Mouse (Mus musculus) liver, adult 2 months (tissue): ENCODE results near the gene Jaml. TPM values are rescaled to one million over a fixed set of nuclear protein-coding genes. Genes with fewer than 3 reads are reported as not detected.

Source experiments
- DNase-seq: peaks from one replicate; pipeline ENCODE4 v3.0.0-alpha.2; 2011; ENCODE audit warnings: low read depth, low spot score; ENCODE audit errors: extremely low read depth
- H3K27ac ChIP-seq: fragments of 200-500 bp; replicated peaks from 2 replicates; pipeline ENCODE4 v1.5.1; 2012; ENCODE audit warnings: low read depth, mild to moderate bottlenecking, control low read depth, inconsistent platforms, low read length; ENCODE audit not compliant: insufficient read depth
- H3K27me3 ChIP-seq: fragments of 200-500 bp; 2 replicates; pipeline ENCODE4 v1.6.1; 2012; ENCODE audit warnings: mild to moderate bottlenecking, moderate library complexity, low read length, inconsistent platforms; ENCODE audit not compliant: control insufficient read depth, insufficient read depth
- H3K36me3 ChIP-seq: fragments of 200-500 bp; 2 replicates; pipeline ENCODE4 v1.6.1; 2012; ENCODE audit warnings: low read length, inconsistent platforms; ENCODE audit not compliant: control insufficient read depth, insufficient read depth
- H3K4me1 ChIP-seq: fragments of 200-500 bp; 2 replicates; pipeline ENCODE4 v1.6.1; 2011; ENCODE audit warnings: low read length; ENCODE audit not compliant: control insufficient read depth, insufficient read depth
- H3K4me3 ChIP-seq: fragments of 200-500 bp; 2 replicates; pipeline ENCODE4 v1.5.1; 2011; ENCODE audit warnings: low read depth, mild to moderate bottlenecking, control low read depth, low read length, moderate library complexity; ENCODE audit not compliant: insufficient read depth
- H3K79me2 ChIP-seq: fragments of 200-500 bp; 2 replicates; pipeline ENCODE4 v1.6.1; 2012; ENCODE audit warnings: inconsistent platforms, mild to moderate bottlenecking, low read length, moderate library complexity; ENCODE audit not compliant: control insufficient read depth, insufficient read depth
- H3K9ac ChIP-seq: fragments of 200-500 bp; 2 replicates; pipeline ENCODE4 v1.6.1; 2012; ENCODE audit warnings: low read depth, mild to moderate bottlenecking, control low read depth, inconsistent platforms, low read length
- CTCF ChIP-seq: fragments of 200-500 bp; IDR thresholded peaks from 2 replicates; pipeline ENCODE4 v1.5.1; 2011; ENCODE audit warnings: low read depth, low read length, control low read depth
- POLR2A ChIP-seq: fragments of 200-500 bp; IDR thresholded peaks from 2 replicates; pipeline ENCODE4 v1.6.1; 2011; ENCODE audit warnings: low read length, control low read depth; ENCODE audit not compliant: insufficient read depth; ENCODE audit errors: extremely low read depth
- WGBS: fragments of 180-500 bp; shearing (Covaris S2); methylation state at CpG from one replicate; pipeline ENCODE4 v1.1.7; 2018; 5-methylcytosine and 5-hydroxymethylcytosine counted together
- polyA plus RNA-seq: library from polyadenylated mRNA; depleted of rRNA; stranded (reverse); fragments of >200 nt; gene quantifications from 2 replicates; pipeline ENCODE4 v1.2.3, GENCODE M21; 2012
- total RNA-seq: library from RNA; depleted of rRNA; stranded (reverse); fragments of >200 nt; gene quantifications from 2 replicates; pipeline ENCODE4 v1.2.3, GENCODE M21; 2014

The Jaml gene
- total and polyA plus RNA-seq, 2 experiments = 0.11 to 1.8 TPM

DNA sequence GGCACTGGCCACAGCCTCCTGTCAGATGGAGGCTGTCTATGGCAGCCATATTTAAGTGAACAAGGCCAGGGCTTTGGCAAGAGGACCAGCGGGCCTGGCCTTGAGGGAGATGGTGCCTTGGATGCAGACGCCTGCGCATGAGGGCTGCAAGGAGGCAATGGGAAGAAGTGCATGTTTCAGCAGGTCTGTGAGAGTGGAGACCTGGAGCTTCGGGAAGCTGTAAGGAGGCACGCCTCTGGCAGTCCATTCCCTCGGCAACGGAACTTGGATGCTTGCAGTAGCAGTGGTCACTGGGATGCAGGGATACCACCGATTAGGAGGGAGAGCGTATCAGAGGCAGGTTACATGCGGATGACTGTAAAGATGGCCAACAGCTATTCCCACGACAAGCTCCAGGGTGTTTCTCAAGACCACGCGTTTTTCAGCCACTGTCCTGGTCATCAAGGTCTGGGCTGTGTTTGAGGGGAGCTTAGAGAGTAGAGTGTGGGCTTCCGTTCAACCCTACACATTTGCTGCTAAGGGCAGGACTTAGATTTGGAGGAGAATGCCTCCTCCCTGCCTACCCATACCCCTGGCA lies 41.1 kb downstream of the Jaml start:
- Histone ChIP-seq H3K4me3 (no peak overlapping the region), H3K9ac (no peak overlapping the region), H3K27me3 (no peaks in the 10 kb centered on the region), H3K4me1 (peaks cover 1% of the 10 kb centered on the region; the same call in 1 of the 2 replicates), H3K27ac (no peak overlapping the region), H3K79me2 (no peaks in the 10 kb centered on the region), H3K36me3 (no peaks in the 10 kb centered on the region)
- TF ChIP-seq CTCF = no peak
- no peak for TF ChIP-seq POLR2A
- 92% methylated on average over 14 of the region's 14 CpGs for WGBS
- no peak for DNase-seq

DNA sequence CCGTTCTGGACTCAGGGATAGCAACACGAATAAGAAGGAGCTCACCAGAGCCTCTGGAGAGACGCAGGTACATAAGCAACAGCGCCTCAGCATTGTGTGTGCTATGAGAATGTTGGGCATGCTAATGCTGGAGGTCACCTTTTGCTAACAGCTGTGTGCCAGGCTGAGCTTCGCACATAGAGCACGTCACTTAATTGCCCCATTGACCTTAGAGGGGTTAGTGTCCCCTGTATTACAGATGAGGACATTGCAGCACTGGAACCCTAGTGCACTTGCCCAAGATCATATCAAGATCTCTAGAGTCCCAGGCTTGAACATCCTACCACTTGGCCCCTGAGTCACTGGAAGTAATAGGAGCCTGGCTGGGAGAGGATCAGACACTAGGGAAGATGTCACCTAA lies 41.6 kb downstream of the Jaml start:
- TF ChIP-seq POLR2A (no peak), CTCF (no peak)
- 94% methylated on average over 6 of the region's 6 CpGs for WGBS
- no peaks in the 10 kb centered on the region for H3K27me3 ChIP-seq

DNA sequence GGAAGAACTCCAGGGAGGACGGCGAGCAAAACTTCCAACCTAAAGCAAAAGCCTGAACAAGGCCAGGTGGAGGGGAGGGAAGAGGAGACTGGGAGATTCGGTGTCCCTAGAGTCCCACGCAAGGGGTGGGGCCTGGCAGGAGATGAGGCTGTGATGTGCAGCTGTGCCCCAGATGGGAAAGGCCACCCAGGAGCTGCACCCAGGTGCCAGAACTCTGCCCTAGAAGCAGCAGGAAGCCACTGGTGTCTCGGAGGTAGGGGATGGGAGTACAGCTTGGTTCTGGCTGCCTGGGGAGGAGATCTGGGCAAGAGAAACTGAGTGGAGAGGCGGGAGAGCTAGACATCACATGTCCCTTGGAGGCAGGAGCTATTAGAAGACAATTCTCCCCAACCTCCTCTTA lies 42.0 kb downstream of the Jaml start:
- no peaks in the 10 kb centered on the region for H3K79me2 ChIP-seq
- WGBS = 76% methylated on average over 6 of the region's 6 CpGs
- TF ChIP-seq POLR2A (no peak), CTCF (no peak)
- no peaks in the 10 kb centered on the region for H3K27me3 ChIP-seq
- peaks cover 1% of the 10 kb centered on the region; the same call in 1 of the 2 replicates for H3K4me1 ChIP-seq
- H3K36me3 ChIP-seq = no peaks in the 10 kb centered on the region
- H3K4me3 ChIP-seq = no peak overlapping the region
- H3K27ac ChIP-seq = no peak overlapping the region
- no peak for DNase-seq
- no peak overlapping the region for H3K9ac ChIP-seq

More for the DNA sequence above, 41.6 kb downstream of the Jaml start:
- peaks cover 1% of the 10 kb centered on the region; the same call in 1 of the 2 replicates for H3K4me1 ChIP-seq
- no peaks in the 10 kb centered on the region for H3K36me3 ChIP-seq
- H3K79me2 ChIP-seq = no peaks in the 10 kb centered on the region
- no peak overlapping the region for H3K4me3 ChIP-seq
- H3K9ac ChIP-seq = no peak overlapping the region
- DNase-seq = no peak
- no peak overlapping the region for H3K27ac ChIP-seq

DNA sequence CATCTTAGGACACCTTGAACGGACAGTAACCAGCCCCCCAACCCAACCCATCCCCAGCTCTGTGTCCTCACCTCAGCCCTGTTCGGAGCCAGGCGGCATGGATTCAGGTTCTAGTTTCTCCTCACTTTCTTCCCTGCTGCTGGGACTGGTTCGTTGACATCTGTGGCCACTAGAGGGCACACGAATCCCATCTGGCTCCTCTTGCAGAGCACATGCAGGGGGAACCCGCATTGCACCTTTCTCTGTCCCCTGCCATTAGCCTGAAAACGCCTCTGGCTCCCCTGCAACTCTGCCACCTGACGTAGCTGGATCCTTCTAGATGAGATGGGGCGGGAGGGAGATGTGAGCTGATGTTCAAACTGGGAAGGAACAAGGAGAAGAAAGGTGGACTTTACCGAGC lies 42.8 kb downstream of the Jaml start:
- H3K4me3 ChIP-seq = no peak overlapping the region
- peak; percentile 45 for DNase-seq
- H3K27ac ChIP-seq = no peak overlapping the region
- no peaks in the 10 kb centered on the region for H3K79me2 ChIP-seq
- TF ChIP-seq POLR2A (no peak), CTCF (peak; percentile 96)
- peaks cover 1% of the 10 kb centered on the region; the same call in 1 of the 2 replicates for H3K4me1 ChIP-seq
- no peaks in the 10 kb centered on the region for H3K27me3 ChIP-seq
- no peak overlapping the region for H3K9ac ChIP-seq
- no peaks in the 10 kb centered on the region for H3K36me3 ChIP-seq
- 4% methylated on average over 10 of the region's 10 CpGs for WGBS

DNA sequence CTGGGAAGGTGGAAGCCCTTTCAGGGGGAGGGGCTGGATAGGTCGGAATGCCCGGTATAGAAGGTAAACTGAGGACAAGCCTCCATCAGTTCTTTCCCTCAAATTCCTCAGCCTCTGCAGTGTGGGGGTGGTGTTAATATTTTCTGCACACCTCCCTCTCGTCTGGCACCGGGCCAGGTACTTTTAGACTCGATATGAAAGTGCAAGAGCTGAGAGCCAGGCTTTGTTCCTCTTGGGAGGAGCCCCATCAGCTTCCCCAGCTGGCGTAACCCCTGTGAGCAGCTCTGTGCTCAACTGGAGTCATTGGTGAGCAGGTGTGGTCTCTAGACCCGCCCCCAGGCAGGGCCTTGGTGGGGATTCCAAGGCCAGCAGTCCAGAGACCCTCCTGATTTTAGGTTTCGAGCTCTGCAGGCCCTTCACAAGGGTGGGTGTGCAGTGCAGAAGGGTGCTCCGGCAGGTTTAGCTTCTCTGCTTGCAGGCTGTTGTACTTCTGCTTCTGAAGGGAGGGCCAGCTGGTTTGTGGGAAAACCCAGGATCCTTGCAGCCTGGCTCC lies 43.3 kb downstream of the Jaml start:
- H3K79me2 ChIP-seq = no peaks in the 10 kb centered on the region
- H3K4me1 ChIP-seq = peaks cover 1% of the 10 kb centered on the region; the same call in 1 of the 2 replicates
- H3K27ac ChIP-seq = no peak overlapping the region
- no peak overlapping the region for H3K4me3 ChIP-seq
- H3K36me3 ChIP-seq = no peaks in the 10 kb centered on the region
- DNase-seq = no peak
- no peak for TF ChIP-seq POLR2A
- TF ChIP-seq CTCF = no peak
- 31% methylated on average over 9 of the region's 9 CpGs for WGBS
- no peaks in the 10 kb centered on the region for H3K27me3 ChIP-seq
- H3K9ac ChIP-seq = no peak overlapping the region

DNA sequence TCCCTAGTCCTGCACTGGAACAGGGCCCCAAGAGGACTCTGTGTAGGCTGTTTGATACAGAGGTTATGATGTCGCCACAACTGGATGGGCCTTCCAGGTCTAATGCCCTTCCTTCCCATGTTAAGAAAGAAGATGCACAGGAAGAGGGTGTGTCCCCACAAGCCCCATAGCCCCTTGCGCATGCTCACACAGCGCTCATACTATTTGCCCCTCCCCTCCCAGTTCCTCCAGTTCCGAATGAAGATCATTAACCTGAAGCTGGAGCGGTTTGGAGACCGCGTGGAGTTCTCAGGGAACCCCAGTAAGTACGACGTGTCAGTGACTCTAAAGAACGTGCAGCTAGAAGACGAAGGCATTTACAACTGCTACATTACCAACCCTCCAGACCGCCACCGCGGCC lies 46.2 kb downstream of the Jaml start:
- TF ChIP-seq POLR2A (no peak), CTCF (no peak)
- no peak overlapping the region for H3K4me3 ChIP-seq
- DNase-seq = no peak
- H3K9ac ChIP-seq = no peak overlapping the region
- H3K27ac ChIP-seq = no peak overlapping the region
- H3K4me1 ChIP-seq = peaks cover 1% of the 10 kb centered on the region; the same call in 1 of the 2 replicates
- 89% methylated on average over 14 of the region's 14 CpGs for WGBS
- no peaks in the 10 kb centered on the region for H3K36me3 ChIP-seq
- H3K79me2 ChIP-seq = no peaks in the 10 kb centered on the region
- no peaks in the 10 kb centered on the region for H3K27me3 ChIP-seq
